ENCODE assay signal across 8 mouse cellular contexts in genomic region chr1:55087401-55087904, GRCm38 (mm10). TPM values are rescaled to one million over a fixed set of nuclear protein-coding genes. Genes with fewer than 3 reads are reported as not detected.
A peak's percentile ranks its signal among the peaks of the same experiment; 100 is the strongest.
DNase-seq lines count a peak whose midpoint lies in the region; ATAC-seq lines count a peak whose summit lies in the region.

No protein-coding gene starts in this region.

- under 1% methylated on average over 51 of the region's 57 CpGs for WGBS in intestine, embryonic 15.5 days

- no peaks in the 10 kb centered on the region for H3K9me3 ChIP-seq in intestine, embryonic 15.5 days

- peak overlapping the region; percentile 99 for H3K9ac ChIP-seq in intestine, embryonic 15.5 days

- peak overlapping the region; percentile 94 for H3K4me3 ChIP-seq in intestine, embryonic 15.5 days (replicated peaks)

- H3K27ac ChIP-seq in intestine, embryonic 15.5 days: peak overlapping the region; percentile 96

- no peaks in the 10 kb centered on the region for H3K27me3 ChIP-seq in intestine, embryonic 15.5 days (replicated peaks)

- H3K4me2 ChIP-seq in intestine, embryonic 15.5 days (replicated peaks): peak overlapping the region; percentile 77

- peak; percentile 85 to 93 for DNase-seq in adrenal gland, adult (ENCODE audit: inconsistent age in 2 of 2, low spot score in 1 of 2)
- no peak for DNase-seq in adrenal gland, postnatal 25 days
- peak; percentile 74 for DNase-seq in right cerebral cortex, postnatal 14 days
- no peak for DNase-seq in right cerebral cortex, postnatal 25 days
- peak; percentile 61 to 70 for DNase-seq in frontal cortex, postnatal 36 days (ENCODE audit: low spot score in 2 of 2)
- DNase-seq in retina, embryonic 14.5 days (ENCODE audit: low spot score): no peak

- ATAC-seq in intestine, embryonic 15.5 days: peak; percentile 88
- ATAC-seq in megakaryocyte-erythroid progenitor cell, adult 5-6 weeks (replicated peaks; ENCODE audit: low FRiP score, low TSS enrichment, poor library complexity, severe bottlenecking): peak; percentile 32

- H3K4me1 ChIP-seq in intestine, embryonic 15.5 days (replicated peaks): peaks cover 4% of the 10 kb centered on the region; the same call in 1 of the 2 replicates

- H3K36me3 ChIP-seq in intestine, embryonic 15.5 days: peaks cover 15% of the 10 kb centered on the region

RNA-seq across cellular contexts. Expression of gene Hspe1, which starts 0.5 kb away (rescaled TPM):
- total RNA-seq in adrenal gland, postnatal 25 days (2021): 656 and 863 TPM in 2 replicates
- 753 and 881 TPM in 2 replicates for polyA plus RNA-seq in intestine, embryonic 15.5 days (2015; fragmentation: Nextera tagmentation; extraction: Ambion mirVana)
- 836 and 866 TPM in 2 replicates for total RNA-seq in megakaryocyte-erythroid progenitor cell, adult 5-6 weeks (2014; fragmentation: Nextera tagmentation)
- total RNA-seq in megakaryocyte-erythroid progenitor cell, adult 5-6 weeks (2017): 921 and 969 TPM in 2 replicates

RNA-seq across cellular contexts. Expression of gene Hspd1, which starts 0.6 kb away (rescaled TPM):
- total RNA-seq in adrenal gland, postnatal 25 days (2021): 1,323 and 1,476 TPM in 2 replicates
- 702 and 739 TPM in 2 replicates for polyA plus RNA-seq in intestine, embryonic 15.5 days (2015; fragmentation: Nextera tagmentation; extraction: Ambion mirVana)
- total RNA-seq in megakaryocyte-erythroid progenitor cell, adult 5-6 weeks (2014; fragmentation: Nextera tagmentation): 526 and 530 TPM in 2 replicates
- total RNA-seq in megakaryocyte-erythroid progenitor cell, adult 5-6 weeks (2017): 929 and 1,055 TPM in 2 replicates

RNA-seq across cellular contexts. Expression of gene Coq10b, which starts 34.9 kb away (rescaled TPM):
- 64.2 and 77.0 TPM in 2 replicates for total RNA-seq in adrenal gland, postnatal 25 days (2021)
- 16.7 and 17.8 TPM in 2 replicates for polyA plus RNA-seq in intestine, embryonic 15.5 days (2015; fragmentation: Nextera tagmentation; extraction: Ambion mirVana)
- total RNA-seq in megakaryocyte-erythroid progenitor cell, adult 5-6 weeks (2014; fragmentation: Nextera tagmentation): 10.8 and 15.6 TPM in 2 replicates
- 15.7 and 29.5 TPM in 2 replicates for total RNA-seq in megakaryocyte-erythroid progenitor cell, adult 5-6 weeks (2017)

RNA-seq across cellular contexts. Expression of gene Mob4, which starts 43.6 kb away (rescaled TPM):
- 227 and 289 TPM in 2 replicates for total RNA-seq in adrenal gland, postnatal 25 days (2021)
- polyA plus RNA-seq in intestine, embryonic 15.5 days (2015; fragmentation: Nextera tagmentation; extraction: Ambion mirVana): 143 and 152 TPM in 2 replicates
- total RNA-seq in megakaryocyte-erythroid progenitor cell, adult 5-6 weeks (2014; fragmentation: Nextera tagmentation): 33.5 and 42.6 TPM in 2 replicates
- total RNA-seq in megakaryocyte-erythroid progenitor cell, adult 5-6 weeks (2017): 29.4 and 68.9 TPM in 2 replicates

Comparison
In these comparisons a context has a peak if more than half of its experiments do, and no peak if none do; other contexts are left out.
1. DNase-seq: peak in adrenal gland, adult (2 of 2), right cerebral cortex, postnatal 14 days (single experiment) and frontal cortex, postnatal 36 days (2 of 2); none in adrenal gland, postnatal 25 days (single experiment), right cerebral cortex, postnatal 25 days (single experiment) and retina, embryonic 14.5 days (single experiment).